ENCODE assay signal across 11 mouse cellular contexts in the genomic region with DNA sequence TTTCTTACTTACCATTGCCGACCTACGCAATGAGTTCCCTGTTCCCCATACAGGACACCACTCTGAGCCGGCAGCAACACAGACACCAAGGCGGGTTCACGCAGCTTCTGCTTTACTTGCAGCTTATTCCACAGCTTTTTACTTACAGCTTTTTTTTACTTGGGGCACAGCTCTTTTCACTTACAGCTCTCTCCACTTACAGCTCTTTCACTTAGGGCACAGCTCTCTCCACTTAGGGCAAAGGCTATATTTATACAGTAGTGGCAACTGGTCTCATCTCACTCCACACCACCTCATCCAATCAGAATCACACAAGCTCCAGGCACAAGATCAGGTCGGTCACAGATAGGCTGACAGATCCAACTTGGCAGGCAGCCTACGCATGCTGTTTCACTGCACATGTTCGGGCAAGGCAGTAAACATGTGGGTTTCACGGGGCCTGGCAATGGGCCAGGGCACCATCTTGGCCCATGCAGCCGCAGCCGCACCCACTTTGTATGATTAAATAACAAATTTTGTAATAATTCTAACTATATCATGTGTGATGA.
DNase-seq lines count a peak whose midpoint lies in the region; ATAC-seq and TF ChIP-seq lines count a peak whose summit lies in the region.
"Had no signal": no experiment of that assay in that cellular context is flagged by ENCODE, and none has a peak within 500 bp of the region (broad histone marks: within the 10 kb centered on the region; RNA-seq: fewer than 3 reads in every experiment).

No protein-coding gene starts in this region.

- no peaks in the 10 kb centered on the region for H3K27me3 ChIP-seq in heart, adult 2 months (ENCODE audit: control insufficient read depth, insufficient read depth, low read length)
- H3K27me3 ChIP-seq in forebrain, postnatal 0 days (ENCODE audit: insufficient read depth, low read length), result no peaks in the 10 kb centered on the region
- no peaks in the 10 kb centered on the region for H3K27me3 ChIP-seq in kidney, embryonic 15.5 days
- H3K27me3 ChIP-seq: heart, embryonic 13.5 days; Patski had no signal

- H3K4me3 ChIP-seq in heart, adult 2 months, result no peak overlapping the region
- no peak overlapping the region for H3K4me3 ChIP-seq in forebrain, postnatal 0 days (ENCODE audit: low read depth, low read length)
- H3K4me3 ChIP-seq in kidney, embryonic 15.5 days (replicated peaks), result no peak overlapping the region
- H3K4me3 ChIP-seq: heart, embryonic 13.5 days had no signal

- ATAC-seq in forebrain, postnatal 0 days, result peak; percentile 18; the same call in 1 of the 2 replicates
- no peak for ATAC-seq in kidney, embryonic 15.5 days (replicated peaks; ENCODE audit: low FRiP score)
- ATAC-seq: Patski had no signal

- no peaks in the 10 kb centered on the region for H3K79me2 ChIP-seq in heart, adult 2 months (replicated peaks; ENCODE audit: control insufficient read depth, insufficient read depth, low read length)

- no peak for TF ChIP-seq POLR2A in heart, adult 2 months (IDR thresholded peaks at IDR 0.05; ENCODE audit: insufficient read depth, low read depth, low read length)

- H3K4me1 ChIP-seq in heart, adult 2 months (ENCODE audit: control insufficient read depth, insufficient read depth, low read length), result no peaks in the 10 kb centered on the region
- no peaks in the 10 kb centered on the region for H3K4me1 ChIP-seq in forebrain, postnatal 0 days (ENCODE audit: insufficient read depth)
- no peaks in the 10 kb centered on the region for H3K4me1 ChIP-seq in kidney, embryonic 15.5 days
- H3K4me1 ChIP-seq: heart, embryonic 13.5 days had no signal

- WGBS in heart, adult 2 months, result 68% methylated on average over 11 of the region's 11 CpGs
- 60% methylated on average over 11 of the region's 11 CpGs for WGBS in forebrain, postnatal 0 days
- 85% methylated on average over 11 of the region's 11 CpGs for WGBS in kidney, embryonic 15.5 days

- H3K27ac ChIP-seq in heart, adult 2 months, result no peak overlapping the region
- H3K27ac ChIP-seq in forebrain, postnatal 0 days (ENCODE audit: low read depth, low read length), result no peak overlapping the region
- H3K27ac ChIP-seq in kidney, embryonic 15.5 days, result no peak overlapping the region
- H3K27ac ChIP-seq: heart, embryonic 13.5 days had no signal

- H3K9me3 ChIP-seq in forebrain, postnatal 0 days (ENCODE audit: low read length), result no peaks in the 10 kb centered on the region
- H3K9me3 ChIP-seq in kidney, embryonic 15.5 days (replicated peaks), result no peaks in the 10 kb centered on the region

- no peaks in the 10 kb centered on the region for H3K36me3 ChIP-seq in heart, adult 2 months (ENCODE audit: control insufficient read depth, insufficient read depth, low read length)
- H3K36me3 ChIP-seq in forebrain, postnatal 0 days (ENCODE audit: insufficient read depth), result no peaks in the 10 kb centered on the region
- H3K36me3 ChIP-seq in kidney, embryonic 15.5 days, result no peaks in the 10 kb centered on the region
- H3K36me3 ChIP-seq: heart, embryonic 13.5 days had no signal

- peak; percentile 1 for DNase-seq in heart, adult 8-10 months (ENCODE audit: low spot score)
- no peak for DNase-seq in heart, adult 2 months
- DNase-seq in right cerebral cortex, postnatal 10 days (ENCODE audit: low spot score in 2 of 2), result peak; percentile 40 to 61
- DNase-seq in right cerebral cortex, adult 18-20 months, result no peak
- DNase-seq in forebrain, postnatal 0 days, result peak; percentile 29
- DNase-seq in naive thymus-derived CD4-positive, alpha-beta T cell, adult 2 months (ENCODE audit: low read depth), result peak; percentile 41
- DNase-seq in adrenal gland, adult 2 months, result no peak
- DNase-seq: embryo, embryonic 11 days had no signal

- TF ChIP-seq EP300 in heart, adult 2 months (IDR thresholded peaks at IDR 0.05; ENCODE audit: insufficient read depth, low read depth, low read length), result no peak

- intact Hi-C loops in heart, adult 2 months (cut with DNase I), result no loop called here

- no peak overlapping the region for H3K9ac ChIP-seq in heart, adult 2 months (ENCODE audit: low read depth, low read length)
- no peak overlapping the region for H3K9ac ChIP-seq in forebrain, postnatal 0 days
- no peak overlapping the region for H3K9ac ChIP-seq in kidney, embryonic 15.5 days
- H3K9ac ChIP-seq: heart, embryonic 13.5 days had no signal

- H3K4me2 ChIP-seq in forebrain, postnatal 0 days (ENCODE audit: low read depth), result no peak overlapping the region
- H3K4me2 ChIP-seq in kidney, embryonic 15.5 days, result no peak overlapping the region
- H3K4me2 ChIP-seq: heart, embryonic 13.5 days had no signal

- no peak for TF ChIP-seq CTCF in heart, adult 2 months (IDR thresholded peaks at IDR 0.05)
- TF ChIP-seq CTCF in forebrain, postnatal 0 days (IDR thresholded peaks at IDR 0.05; ENCODE audit: low read depth), result no peak

Comparison
In these comparisons a context has a peak if more than half of its experiments do, and no peak if none do; other contexts are left out.
1. DNase-seq: peak in heart, adult 8-10 months (single experiment), right cerebral cortex, postnatal 10 days (2 of 2), forebrain, postnatal 0 days (single experiment) and naive thymus-derived CD4-positive, alpha-beta T cell, adult 2 months (single experiment); none in heart, adult 2 months (0 of 2), right cerebral cortex, adult 18-20 months (single experiment) and adrenal gland, adult 2 months (single experiment).